Mouse (Mus musculus): ENCODE measurements around the gene Preb.

- TF ChIP-seq CTCF (IDR thresholded peaks at IDR 0.05; ENCODE audit: low read depth) (no peak), EP300 (IDR thresholded peaks at IDR 0.05; ENCODE audit: low read depth) (no peak)
Measured at GRCm38 (mm10) chr5:30925217-30925616, 34.9 kb downstream of the Preb start.
